Mouse (Mus musculus): ENCODE measurements around the gene Igsf21. TPM values are rescaled to one million over a fixed set of nuclear protein-coding genes. Genes with fewer than 3 reads are reported as not detected.

The Igsf21 gene
- total RNA-seq, 4 experiments from 2014 or later: 34.4 to 42.1 (median 38.2) TPM

DNA sequence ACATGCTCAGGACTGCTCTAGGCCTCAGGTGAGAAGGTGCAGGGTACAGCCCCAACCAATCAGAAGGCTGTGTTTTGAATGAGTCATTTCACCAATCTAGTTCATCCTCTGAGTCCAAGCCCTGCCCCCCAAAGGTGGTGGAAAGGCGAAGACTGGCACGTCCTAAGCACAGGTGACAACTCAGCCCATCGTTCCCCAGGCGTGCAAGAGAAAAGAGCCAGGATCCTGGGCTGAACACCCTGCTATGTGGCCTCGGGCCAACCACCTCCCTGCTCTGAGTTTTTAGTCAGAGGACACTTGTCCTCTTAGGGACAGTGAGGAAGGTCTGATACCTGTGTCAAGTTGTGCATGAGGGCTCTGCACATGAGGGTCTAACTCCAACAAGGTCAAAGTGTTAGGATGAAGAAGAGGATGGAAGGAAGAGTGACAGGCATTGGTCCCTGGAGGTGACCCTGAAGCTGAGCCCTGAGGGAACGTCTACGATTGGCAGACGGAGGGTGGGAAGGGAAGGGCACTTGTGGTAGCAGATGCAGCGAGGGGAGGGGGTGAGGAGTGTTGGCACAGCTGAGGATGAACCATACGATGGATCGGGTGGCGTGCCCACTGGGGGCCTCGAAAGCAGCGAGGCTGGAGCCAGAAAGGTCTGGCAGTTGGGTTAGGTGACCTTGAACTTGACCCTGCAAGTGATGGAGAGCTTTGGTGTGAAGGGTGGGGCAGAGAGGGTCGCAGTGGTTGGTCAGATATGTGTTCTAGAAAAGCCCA is 99.3 kb downstream of the Igsf21 start:
- no peak for DNase-seq (ENCODE audit: low spot score in 2 of 2)

DNA sequence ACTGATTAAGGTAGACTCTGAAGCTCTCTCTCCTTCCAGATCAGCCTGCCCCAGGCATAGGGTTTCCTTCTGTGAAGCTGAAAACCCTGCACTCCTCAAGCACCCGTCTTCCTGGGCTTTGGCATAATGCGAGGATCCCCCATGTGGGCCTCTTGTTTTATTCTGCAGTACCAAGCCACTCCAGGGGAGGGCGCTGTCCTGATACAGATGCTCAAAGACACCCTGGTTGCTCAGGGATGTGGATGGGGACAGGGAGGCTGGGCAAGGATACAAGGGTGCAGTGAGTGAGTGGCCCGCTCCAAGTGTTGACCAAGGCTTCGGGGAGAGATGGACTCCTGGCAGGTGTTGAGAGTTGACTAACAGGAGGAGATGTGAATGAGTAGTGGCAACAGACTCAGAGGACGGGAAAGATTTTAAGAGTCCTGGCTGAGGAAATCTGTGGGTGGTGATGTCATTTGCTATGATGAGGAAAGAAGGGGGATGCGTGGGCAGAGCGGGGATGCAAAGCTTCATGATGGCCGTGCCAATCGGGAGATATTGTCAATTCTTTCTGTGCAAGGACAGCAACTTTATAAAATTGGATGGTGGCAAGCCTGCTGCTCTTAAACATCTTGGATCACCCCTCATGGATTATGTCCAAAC is 102.6 kb downstream of the Igsf21 start:
- DNase-seq (ENCODE audit: low spot score in 2 of 2): peak; percentile 25 to 30

DNA sequence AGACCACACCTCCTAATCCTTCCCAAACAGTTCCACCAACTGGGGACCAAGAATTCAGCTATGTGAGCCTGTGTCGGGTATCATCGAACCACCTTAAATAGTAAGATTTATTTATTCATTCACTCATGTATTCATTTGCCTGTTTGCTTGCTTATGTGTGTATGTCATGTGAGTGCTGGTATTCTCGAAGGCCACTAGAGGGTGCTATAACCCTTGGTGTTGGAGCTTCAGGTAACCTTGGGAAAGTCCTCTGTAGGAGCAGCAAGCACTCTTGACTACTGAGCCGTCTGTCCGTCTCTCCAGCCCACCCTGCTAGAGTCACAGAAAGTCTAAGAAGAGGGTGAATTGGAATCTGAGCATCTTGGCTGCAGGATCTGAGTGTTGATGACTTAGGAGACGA is 103.4 kb downstream of the Igsf21 start:
- no peak for DNase-seq (ENCODE audit: low spot score in 2 of 2)

DNA sequence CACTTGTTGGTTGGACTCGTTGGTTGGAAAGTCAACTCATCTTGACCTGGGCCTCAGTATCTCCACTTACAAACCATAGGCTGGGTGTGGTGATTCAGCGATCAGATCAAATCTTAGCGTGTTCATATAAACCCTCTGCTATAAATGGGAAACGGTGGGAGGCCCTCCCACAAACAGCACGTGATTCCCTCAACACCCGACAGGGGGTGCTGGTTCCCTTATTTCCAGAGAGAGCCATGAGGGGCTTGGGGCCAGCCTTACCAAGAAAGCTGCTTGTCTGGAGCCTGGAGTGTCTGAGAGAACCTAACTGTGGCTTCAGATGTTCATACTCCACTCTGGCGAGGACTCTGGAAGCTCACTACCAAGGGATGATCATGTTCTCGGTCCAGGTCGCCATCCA is 106.1 kb downstream of the Igsf21 start:
- DNase-seq (ENCODE audit: low spot score in 2 of 2): no peak

DNA sequence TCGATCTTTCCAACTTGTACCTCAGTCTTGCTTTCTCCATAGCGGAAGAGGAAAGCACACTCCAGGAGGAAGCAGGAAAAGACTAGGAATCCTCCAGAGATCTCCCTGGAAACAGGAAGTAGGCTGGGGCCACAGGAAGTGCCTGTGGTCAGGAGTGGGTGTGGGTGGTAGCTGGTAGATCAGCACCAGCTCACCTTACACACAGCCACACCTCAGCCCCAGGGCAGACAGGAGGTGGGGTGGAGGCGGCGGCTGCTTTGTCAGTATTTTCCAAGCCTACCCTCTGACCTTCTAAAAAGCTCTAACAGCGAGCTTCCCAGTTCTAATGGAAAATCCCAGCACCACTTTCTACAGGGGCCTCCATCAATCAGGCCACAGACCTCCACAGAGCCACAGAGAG is 107.7 kb downstream of the Igsf21 start:
- no peak for DNase-seq (ENCODE audit: low spot score in 2 of 2)

DNA sequence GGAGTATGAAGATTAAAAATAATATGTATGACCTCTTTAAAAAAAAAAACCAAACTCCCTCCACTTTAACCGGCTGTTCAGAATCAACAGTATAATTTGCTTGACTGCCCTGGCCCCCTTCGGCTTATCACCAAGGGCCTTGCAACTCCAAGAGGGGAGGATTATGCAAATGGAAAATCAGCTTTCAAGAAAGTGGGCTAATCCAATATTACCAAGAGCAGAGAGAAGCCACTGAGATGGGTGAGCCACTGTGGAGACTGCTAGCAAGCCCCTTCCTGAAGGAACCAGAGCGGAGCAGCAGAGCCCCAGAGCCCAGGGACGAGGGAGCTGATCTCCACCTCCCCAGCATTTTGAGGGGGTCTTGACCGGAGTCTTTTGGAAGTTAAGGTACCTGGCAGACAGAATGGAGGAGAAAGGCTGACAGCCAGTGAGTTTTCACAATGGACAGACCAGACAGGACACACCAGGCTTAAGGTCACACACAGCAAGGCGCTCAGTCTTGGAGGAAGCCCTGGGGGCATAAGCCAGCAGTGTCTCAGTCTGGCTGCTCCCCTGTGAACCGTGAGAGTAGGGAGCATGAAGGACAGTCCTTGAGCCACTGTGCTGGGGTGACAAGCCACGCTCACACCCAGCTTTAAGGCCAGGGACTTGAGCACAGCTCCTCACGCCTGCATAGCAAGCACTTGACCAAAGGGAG is 114.8 kb downstream of the Igsf21 start:
- DNase-seq (ENCODE audit: low spot score in 2 of 2): no peak

DNA sequence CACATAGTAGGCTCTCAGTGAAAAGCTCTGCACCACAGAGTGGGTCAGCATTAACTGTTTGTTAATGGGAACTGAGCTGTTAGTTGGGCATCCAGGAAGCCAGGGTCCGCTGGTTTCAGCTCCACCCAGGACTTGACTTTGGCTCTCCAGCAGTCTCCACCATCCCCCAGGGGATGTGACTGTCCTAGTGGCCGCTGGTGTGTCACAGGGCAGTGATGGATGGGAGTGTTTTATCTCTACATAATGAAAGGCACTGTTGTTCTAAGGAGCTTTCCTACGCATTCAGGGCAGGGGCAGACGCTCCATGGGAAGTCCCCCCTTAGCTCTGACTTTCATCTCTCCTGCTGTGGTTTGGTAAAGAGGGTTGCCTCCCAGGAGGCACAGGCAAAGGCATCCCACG is 115.4 kb downstream of the Igsf21 start:
- DNase-seq (ENCODE audit: low spot score in 2 of 2): no peak

DNA sequence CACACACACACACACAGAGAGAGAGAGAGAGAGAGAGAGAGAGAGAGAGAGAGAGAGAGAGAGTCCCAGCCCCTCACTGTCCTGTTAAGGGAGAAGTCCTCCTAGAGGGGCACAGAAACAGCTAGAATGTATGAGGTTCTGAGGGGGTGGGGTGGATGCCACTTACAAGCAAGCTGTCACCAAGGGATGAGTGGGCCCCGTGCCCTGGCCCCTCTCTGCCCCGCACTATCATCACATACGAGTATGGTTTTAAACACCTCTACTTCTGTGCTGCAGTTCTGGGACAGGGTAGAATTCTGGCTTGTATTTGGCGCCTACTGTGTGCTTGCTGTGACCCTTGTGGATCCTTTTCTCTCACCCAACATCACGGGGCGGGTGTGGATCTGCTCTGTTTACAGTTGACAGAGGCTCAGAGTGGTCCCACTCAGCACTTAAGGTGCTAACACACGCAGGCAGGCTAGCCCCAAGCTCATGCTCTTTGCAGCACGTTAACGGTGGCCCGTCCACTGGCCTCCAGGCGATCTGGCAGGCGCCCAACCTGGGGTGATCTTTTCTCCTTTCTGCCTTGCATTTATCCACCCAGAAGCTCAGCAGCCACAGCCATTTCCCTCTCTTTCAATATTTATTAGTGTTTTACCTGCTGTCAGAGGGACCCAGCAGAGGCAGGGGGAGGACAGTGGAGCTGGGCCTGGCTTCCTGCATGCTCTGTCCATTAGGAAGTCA is 116.9 kb downstream of the Igsf21 start:
- no peak for DNase-seq (ENCODE audit: low spot score in 2 of 2)

DNA sequence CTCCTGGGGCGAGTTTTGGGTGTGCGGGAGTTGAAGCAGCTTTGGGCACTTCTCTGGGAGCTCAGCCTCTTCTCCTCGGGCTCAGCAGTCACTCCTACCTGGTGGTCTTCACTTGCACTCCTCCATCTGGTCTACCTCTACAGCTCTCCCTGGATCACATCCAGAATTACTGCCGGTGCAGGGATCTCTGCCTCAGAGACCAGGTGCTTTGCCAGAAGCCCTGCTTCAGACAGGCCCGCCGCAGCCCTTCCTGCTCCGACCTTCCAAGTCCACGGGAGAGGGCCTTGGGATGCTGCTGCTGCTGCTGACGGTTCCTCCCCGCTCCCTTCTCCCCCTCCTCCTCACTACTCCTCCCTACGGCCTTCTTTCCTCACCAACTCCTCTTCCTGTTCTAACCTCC is 118.5 kb downstream of the Igsf21 start:
- DNase-seq (ENCODE audit: low spot score in 2 of 2): no peak

DNA sequence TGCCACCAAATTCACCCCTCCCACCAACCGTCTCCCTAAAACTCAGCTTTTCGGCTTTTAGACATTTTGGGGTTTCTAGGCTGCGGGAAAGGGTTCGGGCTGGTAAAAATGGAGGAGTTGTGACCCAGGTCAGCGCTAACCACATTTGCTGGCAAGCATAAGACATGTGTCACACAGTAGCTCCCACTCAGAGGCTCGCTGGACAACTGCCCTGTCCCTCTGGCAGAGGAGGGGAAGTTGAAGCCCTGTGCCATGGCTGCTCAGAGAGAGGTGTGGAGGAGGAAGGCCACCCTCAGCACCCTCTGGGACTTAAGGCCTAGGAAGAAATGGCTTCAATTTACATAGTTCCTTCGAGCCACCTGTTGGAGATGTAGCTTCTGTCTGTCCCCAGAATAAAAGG is 120.8 kb downstream of the Igsf21 start:
- DNase-seq (ENCODE audit: low spot score in 2 of 2): no peak

DNA sequence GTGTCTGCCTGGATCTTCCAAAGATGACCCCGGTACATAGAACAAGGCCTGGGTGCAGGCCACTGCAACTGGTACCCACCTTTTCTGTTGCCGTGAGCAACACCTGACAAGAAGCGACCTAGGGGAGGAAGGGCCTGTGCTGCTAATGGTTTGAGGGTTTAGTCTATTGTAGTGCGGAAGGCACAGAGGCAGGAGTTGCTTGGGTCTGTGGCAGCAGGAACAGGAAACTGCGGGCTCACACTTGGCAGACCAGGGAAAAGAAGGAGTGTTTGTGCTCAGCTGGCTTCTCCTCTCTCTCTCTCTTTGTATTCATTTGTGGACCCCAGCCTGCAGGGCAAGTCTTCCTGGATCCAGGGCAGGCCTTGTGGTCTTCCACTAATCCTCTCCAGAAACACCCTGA is 124.0 kb downstream of the Igsf21 start:
- DNase-seq (ENCODE audit: low spot score in 2 of 2): no peak

DNA sequence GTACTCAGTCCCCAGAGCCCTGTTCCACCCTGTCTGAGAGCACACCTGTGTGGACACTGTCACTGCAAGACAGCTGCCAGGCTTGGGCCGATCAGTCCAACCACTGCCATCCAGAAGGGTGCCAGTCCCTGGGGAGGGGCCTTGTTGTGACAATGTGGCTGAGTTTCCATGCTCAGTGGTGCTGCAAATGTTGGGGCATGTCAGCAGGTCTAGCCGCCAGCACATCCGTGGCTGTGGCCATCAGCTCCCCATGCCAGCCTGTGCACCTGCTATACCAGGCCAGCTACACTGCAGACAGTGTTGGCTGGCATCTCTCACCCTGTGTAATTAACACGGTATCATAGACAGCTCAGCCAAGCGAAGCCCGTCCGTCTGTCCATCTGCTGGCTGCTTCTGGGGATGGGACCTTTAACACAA is 129.3 kb downstream of the Igsf21 start:
- DNase-seq (ENCODE audit: low spot score in 2 of 2): no peak

DNA sequence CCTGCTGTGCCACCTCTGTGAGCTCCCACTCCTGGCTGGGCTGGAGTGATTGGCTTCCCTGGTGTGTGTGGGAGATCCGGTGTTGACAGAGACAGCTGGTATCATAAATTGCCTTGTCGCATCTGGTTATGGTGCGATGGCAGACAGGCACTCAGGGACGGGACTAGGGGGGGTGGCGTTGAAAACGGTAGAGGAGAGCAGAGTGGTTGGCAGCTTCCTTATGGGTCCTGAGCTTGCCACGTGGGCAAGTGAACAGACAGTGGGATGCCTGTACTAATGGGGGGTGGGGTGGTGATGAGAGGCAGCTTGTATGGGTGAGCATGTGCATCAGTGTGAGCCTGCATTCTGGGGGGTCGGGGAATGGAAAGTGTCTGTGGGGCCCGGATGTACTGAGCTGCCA is 130.8 kb downstream of the Igsf21 start:
- peak; percentile 46 to 60 for DNase-seq (ENCODE audit: low spot score in 2 of 2)

DNA sequence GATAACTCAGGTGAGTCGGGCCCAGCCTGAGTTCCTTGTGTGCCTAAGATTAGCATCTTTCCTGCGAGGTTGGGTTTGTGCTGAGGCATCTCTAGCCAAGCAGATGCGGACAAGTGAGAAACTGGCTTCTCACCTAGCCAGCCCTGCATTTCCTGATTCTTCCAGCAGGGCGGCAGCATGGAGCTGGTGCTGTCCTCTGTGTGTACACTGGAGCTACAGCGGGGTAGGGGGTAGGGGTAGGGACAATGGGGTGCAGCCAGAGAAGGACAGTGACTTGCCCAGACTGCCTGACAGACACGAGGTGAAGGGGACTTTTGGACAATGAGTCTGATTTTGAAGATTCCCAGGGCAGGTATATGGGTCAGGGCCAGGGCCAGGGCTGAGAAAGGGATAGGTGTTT is 131.5 kb downstream of the Igsf21 start:
- no peak for DNase-seq (ENCODE audit: low spot score in 2 of 2)

DNA sequence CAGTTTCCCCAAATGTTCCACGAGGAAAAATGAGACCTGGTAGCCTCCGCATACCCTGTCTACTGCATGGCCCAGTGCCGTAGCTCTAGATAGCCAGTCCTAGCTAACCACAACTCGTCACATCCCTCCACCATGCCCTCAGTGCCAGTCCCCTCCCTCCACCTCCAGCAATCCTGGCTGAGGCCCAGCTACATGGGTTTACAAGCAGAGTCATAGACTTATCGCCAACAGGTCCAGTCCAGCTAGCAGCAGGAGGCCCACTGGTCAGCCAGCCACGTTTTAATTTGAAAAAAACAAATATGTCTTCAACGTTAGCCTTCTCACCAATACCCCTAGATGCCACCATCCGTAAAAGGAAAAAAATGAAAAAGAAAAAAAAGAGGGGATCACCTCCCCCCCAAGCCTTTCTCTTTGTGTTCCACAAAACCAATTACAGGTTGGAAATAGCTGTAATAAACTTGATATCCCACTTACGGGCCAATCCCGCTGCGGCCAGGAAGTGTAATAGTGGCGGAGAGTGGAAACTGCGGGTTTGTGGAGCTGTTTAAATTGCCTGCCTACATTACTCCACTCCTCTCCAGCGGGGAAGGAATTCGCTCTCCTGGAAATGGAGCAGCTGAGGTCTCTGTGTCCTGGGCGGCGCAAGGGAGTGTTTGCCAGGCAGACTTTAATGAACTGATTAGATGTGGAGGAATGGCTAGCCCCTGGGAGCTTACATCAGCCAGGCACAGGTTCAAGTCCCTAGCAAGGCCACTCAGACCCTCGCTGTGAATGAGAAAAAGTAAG is 132.7 kb downstream of the Igsf21 start:
- DNase-seq (ENCODE audit: low spot score in 2 of 2): no peak

DNA sequence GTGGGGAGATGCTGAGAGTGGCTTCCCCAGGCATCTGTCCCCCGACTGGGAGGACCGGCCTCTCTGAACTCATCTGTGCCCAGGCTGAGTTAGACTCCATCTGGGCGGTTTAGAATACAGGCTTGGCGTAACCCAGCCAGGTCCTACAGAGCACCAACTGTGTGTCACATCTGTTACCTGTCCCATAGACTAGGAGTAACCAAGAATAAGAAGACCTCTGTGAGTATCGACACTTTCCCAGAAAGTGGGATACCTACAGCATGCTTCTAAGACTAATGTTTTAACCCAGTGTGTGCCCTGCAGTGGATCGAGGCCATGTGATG is 137.0 kb downstream of the Igsf21 start:
- DNase-seq (ENCODE audit: low spot score in 2 of 2): no peak

DNA sequence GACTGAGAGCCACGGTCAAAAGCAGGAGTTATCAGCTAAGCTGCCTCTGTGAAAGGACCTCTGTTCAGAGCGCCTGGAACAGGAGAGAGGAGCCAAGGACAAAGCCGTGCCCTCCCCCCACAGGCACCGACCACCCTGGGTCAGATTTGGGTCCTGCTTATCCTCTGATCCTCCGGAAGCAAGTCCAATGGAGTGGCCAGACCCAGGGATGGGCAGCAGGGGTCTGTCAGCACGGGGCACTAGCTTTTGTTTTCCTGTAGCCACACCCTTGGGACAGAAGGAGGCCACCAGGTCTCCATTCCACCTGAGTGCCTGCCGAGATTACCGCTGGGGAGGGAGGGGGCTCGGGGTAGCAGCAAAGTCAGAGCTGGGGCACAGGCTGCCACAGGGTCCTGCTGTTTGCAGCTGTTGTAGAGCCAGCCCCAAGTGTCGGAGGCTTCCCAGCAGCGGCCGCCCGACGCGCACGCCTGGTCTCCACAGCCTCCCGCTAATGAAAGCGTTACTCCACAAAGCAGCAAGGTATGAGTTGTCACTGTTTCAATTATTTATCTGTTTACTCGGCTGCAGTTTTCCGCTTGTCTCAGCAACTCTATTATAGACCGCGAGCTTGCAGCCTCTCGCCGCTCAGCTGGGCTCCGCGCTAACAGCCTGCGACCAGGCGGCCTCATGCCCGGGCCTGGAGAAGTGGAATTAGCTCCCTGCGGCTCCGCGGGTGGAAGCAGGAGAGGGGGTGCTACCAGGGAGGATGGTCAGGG is 137.5 kb downstream of the Igsf21 start:
- DNase-seq (ENCODE audit: low spot score in 2 of 2): no peak

DNA sequence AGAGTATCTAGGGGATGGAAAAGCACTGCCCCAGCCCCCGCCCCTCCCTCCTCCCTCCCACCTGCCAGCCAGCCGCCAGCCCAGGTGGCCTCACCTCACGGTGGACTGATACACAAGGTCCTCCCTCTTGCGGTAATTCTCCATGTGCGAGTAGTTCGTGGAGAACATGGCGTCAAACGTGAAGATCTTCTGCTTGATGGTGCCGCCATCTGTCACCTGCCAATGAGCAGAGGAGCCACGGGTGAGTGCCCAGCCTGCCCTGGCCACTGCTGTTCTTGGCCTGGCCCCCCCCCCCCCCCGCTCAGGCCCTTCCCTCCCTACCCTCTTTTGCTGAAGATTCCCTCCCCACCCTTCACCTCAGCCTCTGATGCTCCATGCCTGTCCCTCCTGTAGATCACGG is 139.4 kb downstream of the Igsf21 start:
- DNase-seq (ENCODE audit: low spot score in 2 of 2): no peak

DNA sequence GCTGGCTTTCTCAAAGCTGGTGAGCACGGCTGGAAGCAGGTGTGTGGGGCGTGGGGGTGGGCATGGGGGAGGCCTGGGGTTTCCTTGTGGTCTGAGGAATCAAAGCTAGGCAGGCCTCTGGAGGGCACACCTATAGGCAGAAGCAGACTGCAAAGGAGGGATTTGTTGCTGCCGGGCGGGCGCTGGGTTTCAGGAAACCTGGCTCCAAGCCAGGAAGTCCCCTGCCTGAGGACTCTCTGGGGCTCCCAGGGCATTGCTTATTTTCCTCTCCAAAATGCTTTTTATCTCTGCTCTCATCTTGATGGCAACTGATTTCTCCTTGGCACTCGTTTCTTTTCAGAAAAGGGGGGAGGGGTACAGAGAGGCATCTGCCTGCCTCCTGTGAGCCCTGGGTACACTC is 141.8 kb downstream of the Igsf21 start:
- DNase-seq (ENCODE audit: low spot score in 2 of 2): no peak

DNA sequence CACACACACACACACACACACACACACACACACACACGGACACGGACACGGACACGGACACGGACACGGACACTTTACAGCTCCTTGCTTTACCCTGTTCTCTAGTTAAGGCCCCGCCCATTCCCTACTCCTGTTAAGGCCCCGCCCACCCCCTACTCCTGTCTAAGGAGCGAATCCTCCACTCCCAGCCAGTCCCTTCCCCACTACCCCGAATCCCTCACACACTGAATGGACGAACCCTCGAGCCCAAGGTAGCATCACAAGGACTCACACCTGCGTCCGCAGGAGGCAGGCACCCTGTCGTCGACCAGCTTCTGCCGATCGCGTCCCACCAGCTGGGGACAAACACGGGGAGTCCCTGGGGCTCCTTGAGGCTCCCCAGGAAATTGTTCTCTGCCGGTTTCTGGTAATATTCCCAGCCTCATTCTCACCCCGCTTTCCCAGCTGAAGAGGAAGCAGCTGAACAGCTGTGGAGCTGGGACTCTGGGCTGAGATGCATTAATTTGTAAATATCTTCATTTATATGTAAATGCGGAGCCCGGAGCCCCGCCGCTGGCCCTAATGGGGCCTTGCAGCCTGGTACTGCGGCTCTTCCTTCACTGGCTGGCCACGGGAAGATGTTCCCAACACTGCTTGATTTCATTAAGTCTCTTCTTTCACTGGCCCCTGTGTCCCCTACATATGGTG is 143.1 kb downstream of the Igsf21 start:
- DNase-seq (ENCODE audit: low spot score in 2 of 2): peak in 1 of 2 experiments; percentile 29
